Mouse (Mus musculus) gastrocnemius, adult 2 months (tissue): ENCODE measurements around the gene Itm2c. TPM values are rescaled to one million over a fixed set of nuclear protein-coding genes. Genes with fewer than 3 reads are reported as not detected.

Experiments
- DNase-seq: peaks from one replicate; pipeline ENCODE4 v3.0.0; 2022
- H3K27ac ChIP-seq: fragments of 200-600 bp; 2 replicates; pipeline ENCODE4 v1.8.1; 2022; ENCODE audit warnings: mild to moderate bottlenecking
- H3K4me3 ChIP-seq: fragments of 200-600 bp; 2 replicates; pipeline ENCODE4 v1.8.1; 2022; ENCODE audit warnings: mild to moderate bottlenecking, moderate library complexity
- CTCF ChIP-seq: fragments of 200-600 bp; IDR thresholded peaks from 2 replicates; pipeline ENCODE4 v1.8.1; 2022; ENCODE audit warnings: antibody characterized with exemption, mild to moderate bottlenecking, moderate library complexity
- intact Hi-C: fragments of 180-260 bp; cut with DNase I; formaldehyde crosslinking; loops from one replicate; pipeline ENCODE4 v1.15.1; 2025
- total RNA-seq, 2 experiments: library from RNA; stranded (reverse); gene quantifications; 2 replicates each; pipeline ENCODE4 v1.2.3; 2021

The Itm2c gene
- total RNA-seq, 2 experiments from 2014 or later: 22.3 to 23.1 TPM

GRCm38 (mm10) chr1:85902108-85902561 is 8.1 kb downstream of the Itm2c start:
- peak overlapping the region; percentile 70 for H3K27ac ChIP-seq
- no peak overlapping the region for H3K4me3 ChIP-seq
- DNase-seq: peak; percentile 54
- TF ChIP-seq CTCF: no peak
- intact Hi-C loops: no loop called here

GRCm38 (mm10) chr1:85906892-85907291 is 12.8 kb downstream of the Itm2c start:
- no peak overlapping the region for H3K4me3 ChIP-seq
- intact Hi-C loops: no loop called here
- TF ChIP-seq CTCF: no peak
- no peak for DNase-seq
- no peak overlapping the region for H3K27ac ChIP-seq

- TF ChIP-seq CTCF: no peak
- no peak for DNase-seq
- Histone ChIP-seq H3K4me3 (no peak overlapping the region), H3K27ac (no peak overlapping the region)
- intact Hi-C loops: no loop called here
These were observed 14.9 kb downstream of the Itm2c start for GRCm38 (mm10) chr1:85908754-85909590.

- DNase-seq: no peak
These were observed 19.1 kb downstream of the Itm2c start for GRCm38 (mm10) chr1:85913078-85913755.

GRCm38 (mm10) chr1:85915890-85916289 is 21.8 kb downstream of the Itm2c start:
- Histone ChIP-seq H3K4me3 (no peak overlapping the region), H3K27ac (no peak overlapping the region)
- no peak for DNase-seq
- intact Hi-C loops: no loop called here
- no peak for TF ChIP-seq CTCF

More at GRCm38 (mm10) chr1:85913078-85913755, 19.1 kb downstream of the Itm2c start:
- intact Hi-C loops: no loop called here
- TF ChIP-seq CTCF: no peak
- Histone ChIP-seq H3K27ac (no peak overlapping the region), H3K4me3 (no peak overlapping the region)

GRCm38 (mm10) chr1:85916830-85917450 is 22.9 kb downstream of the Itm2c start:
- TF ChIP-seq CTCF: no peak
- no peak overlapping the region for H3K27ac ChIP-seq
- no peak for DNase-seq
- no peak overlapping the region for H3K4me3 ChIP-seq
- intact Hi-C loops: no loop called here

- TF ChIP-seq CTCF: no peak
- intact Hi-C loops: no loop called here
- Histone ChIP-seq H3K4me3 (no peak overlapping the region), H3K27ac (no peak overlapping the region)
- DNase-seq: no peak
These were observed 25.5 kb downstream of the Itm2c start for GRCm38 (mm10) chr1:85919621-85920020.

GRCm38 (mm10) chr1:85921725-85922124 is 27.6 kb downstream of the Itm2c start:
- no peak for TF ChIP-seq CTCF
- no peak overlapping the region for H3K4me3 ChIP-seq
- intact Hi-C loops: no loop called here
- no peak for DNase-seq
- no peak overlapping the region for H3K27ac ChIP-seq

- no peak for DNase-seq
- intact Hi-C loops: no loop called here
- no peak for TF ChIP-seq CTCF
- H3K27ac ChIP-seq: no peak overlapping the region
- no peak overlapping the region for H3K4me3 ChIP-seq
These were observed 28.2 kb downstream of the Itm2c start for GRCm38 (mm10) chr1:85922127-85922864.

- intact Hi-C loops: no loop called here
- Histone ChIP-seq H3K27ac (no peak overlapping the region), H3K4me3 (no peak overlapping the region)
- no peak for DNase-seq
- TF ChIP-seq CTCF: no peak
These were observed 28.8 kb downstream of the Itm2c start for GRCm38 (mm10) chr1:85922865-85923211.

GRCm38 (mm10) chr1:85925183-85925582 is 31.1 kb downstream of the Itm2c start:
- intact Hi-C loops: no loop called here
- H3K27ac ChIP-seq: no peak overlapping the region

GRCm38 (mm10) chr1:85928057-85928687 is 34.1 kb downstream of the Itm2c start, which contains the start of gene 4933407L21Rik:
4933407L21Rik (plus strand) TSS chr1:85928483.
- no peak for DNase-seq
- Histone ChIP-seq H3K27ac (peak within 1 kb of the TSS; percentile 16; the same call in 1 of the 2 replicates), H3K4me3 (no peak within 1 kb of the TSS)
- intact Hi-C loops: no loop called here
- TF ChIP-seq CTCF: no peak

More at GRCm38 (mm10) chr1:85925183-85925582, 31.1 kb downstream of the Itm2c start:
- TF ChIP-seq CTCF: no peak
- H3K4me3 ChIP-seq: no peak overlapping the region
- DNase-seq: no peak
